Mouse (Mus musculus): Measurements from ENCODE around the gene Hsd3b1. TPM values are rescaled to one million over a fixed set of nuclear protein-coding genes. Genes with fewer than 3 reads are reported as not detected.
"Not testable (repeated sequence)": the region's sequence is repeated elsewhere in the genome, so short reads cannot be mapped to it uniquely, and the experiment has no call there.

The Hsd3b1 gene
- total and polyA plus RNA-seq, 3 experiments: not detected

- no peak for TF ChIP-seq CHD2 (IDR thresholded peaks at IDR 0.05; ENCODE audit: low read length)
- no peak for TF ChIP-seq ETS1 (conservative IDR thresholded peaks at IDR 0.05; ENCODE audit: low read depth, low read length)
- TF ChIP-seq EP300 (IDR thresholded peaks at IDR 0.05; ENCODE audit: low read length): no peak
- TF ChIP-seq MAX (IDR thresholded peaks at IDR 0.05; ENCODE audit: low read length): no peak
- TF ChIP-seq ZNF384 (IDR thresholded peaks at IDR 0.05; ENCODE audit: low read depth, low read length): no peak
- no peak for TF ChIP-seq USF2 (conservative IDR thresholded peaks at IDR 0.05; ENCODE audit: low read depth, low read length)
- no peaks in the 10 kb centered on the region for H3K27me3 ChIP-seq (replicated peaks)
- H3K4me2 ChIP-seq (ENCODE audit: insufficient read depth, low read depth, poor library complexity, severe bottlenecking): no peak overlapping the region
- no peaks in the 10 kb centered on the region for H3K36me3 ChIP-seq (replicated peaks in 1 of 2; ENCODE audit: control insufficient read depth in 1 of 2, insufficient read depth in 1 of 2, low read length in 1 of 2)
- no peaks in the 10 kb centered on the region for H3K4me1 ChIP-seq (ENCODE audit: control insufficient read depth in 1 of 2, insufficient read depth in 2 of 2)
- dilution Hi-C loops (cut with MboI; ENCODE audit: extremely low pct_ligation_motif_present, extremely low pct_unique_long_range_greater_than_20kb, low sequenced_read_pairs): no loop called here
- no peaks in the 10 kb centered on the region for H3K9me3 ChIP-seq (replicated peaks; ENCODE audit: low read length)
- in situ Hi-C loops (cut with MboI; ENCODE audit: low pct_ligation_motif_present, low pct_unique_long_range_greater_than_20kb, low sequenced_read_pairs): no loop called here
- no peak for DNase-seq (ENCODE audit: extremely low read depth)
- no peak overlapping the region for H3K9ac ChIP-seq (ENCODE audit: insufficient read depth, low read depth)
- no peaks in the 10 kb centered on the region for H3K79me2 ChIP-seq (replicated peaks; ENCODE audit: control insufficient read depth, extremely low read depth, insufficient read depth, poor library complexity, severe bottlenecking)
- no peak overlapping the region for H3K4me3 ChIP-seq (replicated peaks in 1 of 3; ENCODE audit: low read depth in 2 of 3, low read length in 2 of 3, poor library complexity in 1 of 3)
- no peak overlapping the region for H3K27ac ChIP-seq (ENCODE audit: insufficient read depth, low read depth)
These were observed 10.7 kb downstream of the Hsd3b1 start for GRCm38 (mm10) chr3:98848898-98849297.

- no peak within 1 kb of the TSS for H3K9ac ChIP-seq (ENCODE audit: insufficient read depth, low read depth)
- no peaks in the 10 kb centered on the region for H3K4me1 ChIP-seq (ENCODE audit: control insufficient read depth in 1 of 2, insufficient read depth in 2 of 2)
- no peak within 1 kb of the TSS for H3K4me3 ChIP-seq (replicated peaks in 1 of 3; ENCODE audit: low read depth in 2 of 3, low read length in 2 of 3, poor library complexity in 1 of 3)
- H3K9me3 ChIP-seq (replicated peaks; ENCODE audit: low read length): no peaks in the 10 kb centered on the region
- in situ Hi-C loops (cut with MboI; ENCODE audit: low pct_ligation_motif_present, low pct_unique_long_range_greater_than_20kb, low sequenced_read_pairs): no loop called here
- dilution Hi-C loops (cut with MboI; ENCODE audit: extremely low pct_ligation_motif_present, extremely low pct_unique_long_range_greater_than_20kb, low sequenced_read_pairs): no loop called here
- H3K79me2 ChIP-seq (replicated peaks; ENCODE audit: control insufficient read depth, extremely low read depth, insufficient read depth, poor library complexity, severe bottlenecking): no peaks in the 10 kb centered on the region
- TF ChIP-seq MAZ (IDR thresholded peaks at IDR 0.05; ENCODE audit: low read depth, low read length) (no peak), KAT2A (IDR thresholded peaks at IDR 0.05; ENCODE audit: insufficient replicate concordance, low read length) (no peak)
- H3K27me3 ChIP-seq (replicated peaks): peaks cover 3% of the 10 kb centered on the region
- no peak within 1 kb of the TSS for H3K4me2 ChIP-seq (ENCODE audit: insufficient read depth, low read depth, poor library complexity, severe bottlenecking)
- no peak within 1 kb of the TSS for H3K27ac ChIP-seq (ENCODE audit: insufficient read depth, low read depth)
- H3K36me3 ChIP-seq (replicated peaks in 1 of 2; ENCODE audit: control insufficient read depth in 1 of 2, insufficient read depth in 1 of 2, low read length in 1 of 2): no peaks in the 10 kb centered on the region
- DNase-seq (ENCODE audit: extremely low read depth): no peak
These were observed 45.4 kb downstream of the Hsd3b1 start, which contains the start of gene Hsd3b6 for GRCm38 (mm10) chr3:98814101-98814670. Gene Hsd3b6 (minus strand): TSS chr3:98814443.

DNA sequence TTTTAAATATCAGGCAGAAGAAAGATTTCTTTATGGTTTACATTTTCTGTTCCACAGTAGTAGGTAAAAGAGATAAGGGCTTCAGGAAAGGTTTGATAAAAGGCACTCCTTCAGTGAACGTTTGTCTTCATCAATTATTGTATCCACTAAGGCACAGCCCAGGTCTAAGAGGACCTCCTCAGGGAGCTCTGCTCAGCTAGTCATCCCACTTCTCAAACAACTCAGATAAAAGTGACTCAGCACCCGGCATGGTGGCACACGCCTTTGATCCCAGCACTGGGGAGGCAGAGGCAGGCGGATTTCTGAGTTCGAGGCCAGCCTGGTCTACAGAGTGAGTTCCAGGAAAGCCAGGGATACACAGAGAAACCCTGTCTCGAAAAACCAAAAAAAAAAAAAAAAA lies 46.9 kb downstream of the Hsd3b1 start:
- in situ Hi-C loops (cut with MboI; ENCODE audit: low pct_ligation_motif_present, low pct_unique_long_range_greater_than_20kb, low sequenced_read_pairs); H3K4me1 ChIP-seq (ENCODE audit: control insufficient read depth in 1 of 2, insufficient read depth in 2 of 2); H3K36me3 ChIP-seq (replicated peaks in 1 of 2; ENCODE audit: control insufficient read depth in 1 of 2, insufficient read depth in 1 of 2, low read length in 1 of 2); H3K27me3 ChIP-seq (replicated peaks); DNase-seq (ENCODE audit: extremely low read depth); dilution Hi-C loops (cut with MboI; ENCODE audit: extremely low pct_ligation_motif_present, extremely low pct_unique_long_range_greater_than_20kb, low sequenced_read_pairs); H3K79me2 ChIP-seq (replicated peaks; ENCODE audit: control insufficient read depth, extremely low read depth, insufficient read depth, poor library complexity, severe bottlenecking); H3K4me2 ChIP-seq (ENCODE audit: insufficient read depth, low read depth, poor library complexity, severe bottlenecking); H3K9me3 ChIP-seq (replicated peaks; ENCODE audit: low read length); H3K27ac ChIP-seq (ENCODE audit: insufficient read depth, low read depth); H3K4me3 ChIP-seq (replicated peaks in 1 of 3; ENCODE audit: low read depth in 2 of 3, low read length in 2 of 3, poor library complexity in 1 of 3); H3K9ac ChIP-seq (ENCODE audit: insufficient read depth, low read depth): not testable (repeated sequence)
